Mouse (Mus musculus): ENCODE measurements around the gene Slc5a5.

Slc5a5 gene

GRCm38 (mm10) chr8:70880546-70880945, 12.0 kb downstream of the Slc5a5 start:
- DNase-seq (ENCODE audit: low read depth in 2 of 2, low spot score in 2 of 2), result no peak

DNA sequence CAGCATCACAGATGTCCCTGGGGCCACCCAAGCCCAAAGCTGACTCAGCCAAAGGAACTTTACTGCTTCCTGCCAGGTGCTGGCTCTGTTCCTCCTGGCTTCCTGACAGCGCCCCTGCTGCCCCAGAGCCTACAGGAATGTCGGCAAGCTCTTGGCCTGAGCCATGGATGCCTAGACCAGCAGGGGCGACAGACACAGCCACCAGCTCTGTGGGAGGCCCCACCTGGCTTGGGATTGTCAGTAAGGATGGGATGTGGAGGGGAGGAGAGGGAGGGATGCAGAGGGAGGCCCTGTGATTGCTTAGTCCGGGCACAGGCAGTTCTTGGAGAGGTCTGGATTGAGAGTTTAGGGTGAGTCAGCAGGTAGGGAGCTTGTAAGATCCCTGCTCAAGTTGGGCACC, 12.4 kb downstream of the Slc5a5 start:
- no peak for DNase-seq (ENCODE audit: low read depth in 2 of 2, low spot score in 2 of 2)

DNA sequence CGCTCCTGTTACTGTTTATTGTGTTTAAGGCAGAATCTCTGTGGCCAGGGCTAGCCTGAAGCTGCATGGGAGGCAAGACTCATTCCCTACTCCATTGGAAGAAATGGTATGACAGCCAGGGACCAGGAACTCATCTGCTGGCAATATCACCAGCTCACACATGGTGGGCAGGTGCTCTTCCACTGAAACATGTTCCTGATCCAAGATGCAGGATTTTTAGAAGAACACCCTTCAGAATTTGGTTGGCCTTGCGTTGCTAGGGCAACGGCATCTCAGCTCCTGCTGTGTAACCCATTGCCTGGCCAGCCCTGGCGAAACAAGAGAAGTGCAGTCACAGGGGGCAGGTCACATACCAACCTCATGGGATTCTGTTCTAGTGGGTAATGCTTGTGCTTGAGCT, 13.1 kb downstream of the Slc5a5 start:
- no peak for DNase-seq (ENCODE audit: low read depth in 2 of 2, low spot score in 2 of 2)

- no peak for DNase-seq (ENCODE audit: low read depth in 2 of 2, low spot score in 2 of 2)
These were observed 14.4 kb downstream of the Slc5a5 start for GRCm38 (mm10) chr8:70878178-70878577.

DNA sequence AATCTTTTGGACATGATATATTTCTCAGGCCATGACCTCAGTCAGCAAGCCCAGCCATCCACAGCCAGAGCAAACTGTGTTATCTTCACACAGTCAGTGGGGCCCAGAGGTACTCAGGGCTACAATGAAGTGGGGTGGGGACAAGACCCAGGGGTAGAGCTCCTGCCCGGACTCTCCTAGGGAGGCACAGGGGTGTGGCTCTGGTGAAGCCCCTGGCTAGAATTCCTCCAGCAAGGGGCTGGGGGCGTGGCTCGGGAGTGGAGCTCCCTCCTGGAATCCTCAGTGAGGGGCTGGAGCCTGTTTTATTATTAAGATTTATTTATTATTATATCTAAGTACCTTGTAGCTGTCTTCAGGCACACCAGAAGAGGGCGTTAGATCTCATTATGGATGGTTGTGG, 16.2 kb downstream of the Slc5a5 start:
- no peak for DNase-seq (ENCODE audit: low read depth in 2 of 2, low spot score in 2 of 2)

- no peak for DNase-seq (ENCODE audit: low read depth in 2 of 2, low spot score in 2 of 2)
These were observed 18.1 kb downstream of the Slc5a5 start for GRCm38 (mm10) chr8:70874441-70874840.

DNA sequence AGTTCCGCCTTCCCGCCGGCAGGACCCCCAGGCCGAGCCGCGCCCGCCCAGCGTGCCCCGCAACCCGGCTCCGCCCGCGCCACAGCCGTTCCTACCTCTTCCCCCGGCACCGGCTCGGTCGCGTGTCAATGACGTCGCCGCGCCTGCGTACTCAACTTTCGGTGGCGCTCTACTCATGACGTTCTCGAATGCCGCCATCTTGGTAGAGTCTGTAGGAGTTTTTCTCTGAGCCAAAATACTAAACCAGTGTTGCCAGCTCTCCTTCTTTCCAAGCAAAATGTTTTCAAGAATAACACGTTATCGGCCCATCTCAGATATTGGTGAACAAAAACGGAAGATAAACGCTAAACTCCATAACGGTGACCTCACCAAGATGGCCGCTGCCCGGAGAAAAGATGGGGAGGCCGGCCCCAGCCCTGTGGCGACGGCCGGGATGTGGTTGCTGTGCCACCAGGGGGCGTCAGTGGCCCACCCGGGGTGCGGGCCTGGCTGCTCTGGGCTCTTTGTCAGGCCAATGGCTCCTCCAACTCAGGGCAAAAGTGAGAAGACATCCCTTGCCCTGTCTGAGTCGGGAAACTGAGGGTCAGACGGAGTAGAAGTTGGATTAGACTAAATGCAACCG, 19.1 kb downstream of the Slc5a5 start, which contains the start of gene Ccdc124:
Gene Ccdc124, minus strand, starts transcription at position 572 of the 622 bp plus-strand sequence.
- DNase-seq (ENCODE audit: low read depth in 2 of 2, low spot score in 2 of 2), result peak; percentile 93 to 95

DNA sequence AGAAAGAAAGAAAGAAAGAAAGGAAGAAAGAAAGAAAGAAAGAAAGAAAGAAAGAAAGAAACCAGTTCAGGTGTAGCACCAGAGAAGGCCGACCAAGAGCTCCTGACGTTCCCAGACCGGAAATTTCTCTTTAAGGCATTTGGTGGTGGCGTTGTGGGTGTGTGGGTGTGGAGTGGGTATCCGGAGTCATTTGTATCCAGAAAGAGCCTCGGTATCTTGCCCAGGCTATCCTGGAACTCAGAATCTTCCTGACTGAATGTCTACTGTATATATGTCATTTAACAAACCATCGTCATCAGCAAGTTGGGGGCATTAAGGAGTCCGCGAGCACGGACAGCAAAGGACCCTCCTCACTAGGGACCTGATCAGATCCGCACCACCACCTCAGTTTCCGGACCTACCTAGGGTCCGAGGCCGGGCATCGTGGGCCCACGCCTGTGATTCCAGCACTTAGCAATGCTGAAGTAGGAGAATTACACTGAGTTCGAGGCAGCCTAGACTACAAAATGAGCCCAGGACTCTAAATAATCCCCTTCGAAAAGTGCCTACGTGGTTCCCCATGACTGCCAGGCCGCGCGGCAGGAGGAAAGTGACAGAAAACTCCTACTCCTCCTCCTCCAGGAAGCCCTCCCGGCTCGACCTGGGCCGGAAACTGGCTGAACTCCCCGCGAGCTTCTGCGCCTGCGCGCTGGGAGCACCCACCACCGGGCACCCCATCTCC, 19.8 kb downstream of the Slc5a5 start:
- no peak for DNase-seq (ENCODE audit: low read depth in 2 of 2, low spot score in 2 of 2)

DNA sequence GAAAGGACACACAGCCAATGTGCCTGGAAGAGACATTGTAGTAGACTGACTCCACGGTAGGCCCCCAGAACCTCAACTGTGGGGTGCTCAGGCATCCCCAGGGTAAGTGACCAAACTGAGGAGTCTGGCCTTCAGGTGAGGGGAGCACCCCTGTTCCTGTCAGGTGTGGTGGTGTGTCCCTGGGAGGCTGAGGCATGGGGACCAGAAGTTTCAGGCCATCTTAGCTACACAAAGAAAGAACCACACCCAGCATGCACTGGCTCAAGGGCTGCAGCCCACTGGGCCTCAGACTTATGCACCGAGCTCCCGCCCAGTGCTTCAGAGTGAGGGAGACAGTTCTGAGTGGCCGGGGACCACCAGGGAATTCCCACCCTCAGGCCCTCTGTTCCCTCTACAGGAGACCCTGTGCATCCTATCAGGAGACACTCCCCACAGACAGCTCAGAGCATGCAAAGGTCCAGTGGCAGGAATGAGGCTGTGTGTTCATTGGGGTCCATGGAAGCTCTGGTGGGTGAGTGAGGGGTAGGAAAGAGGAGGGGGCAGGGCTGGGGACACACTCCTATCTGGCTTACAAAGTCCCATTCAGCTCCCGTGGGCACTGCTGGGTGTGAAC, 21.3 kb downstream of the Slc5a5 start:
- no peak for DNase-seq (ENCODE audit: low read depth in 2 of 2, low spot score in 2 of 2)

DNA sequence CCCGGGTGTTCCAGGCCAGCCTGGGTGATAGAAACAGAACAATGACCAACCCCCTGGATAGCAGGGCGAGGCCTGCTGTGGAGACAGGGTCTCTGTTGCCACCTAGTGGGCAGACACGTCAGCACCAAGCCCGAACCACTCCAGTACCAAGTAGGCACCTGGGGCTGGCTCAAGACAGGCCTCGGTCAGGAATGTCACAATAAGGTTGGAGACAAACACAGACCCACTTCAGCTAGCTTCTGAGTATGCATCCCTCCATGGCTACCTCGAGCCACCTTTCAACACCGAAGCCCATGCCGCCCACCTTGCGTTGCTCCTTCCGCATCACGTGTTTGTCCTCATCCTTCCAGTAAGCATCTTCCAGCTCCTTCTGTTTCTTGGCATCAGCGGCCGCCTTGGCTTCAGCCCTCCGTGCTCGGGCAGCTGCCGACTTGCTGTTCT, 22.9 kb downstream of the Slc5a5 start:
- DNase-seq (ENCODE audit: low read depth in 2 of 2, low spot score in 2 of 2), result peak; percentile 65 to 70

GRCm38 (mm10) chr8:70869199-70869571, 23.4 kb downstream of the Slc5a5 start:
- no peak for DNase-seq (ENCODE audit: low read depth in 2 of 2, low spot score in 2 of 2)

GRCm38 (mm10) chr8:70868559-70869198, 23.9 kb downstream of the Slc5a5 start:
- no peak for DNase-seq (ENCODE audit: low read depth in 2 of 2, low spot score in 2 of 2)

DNA sequence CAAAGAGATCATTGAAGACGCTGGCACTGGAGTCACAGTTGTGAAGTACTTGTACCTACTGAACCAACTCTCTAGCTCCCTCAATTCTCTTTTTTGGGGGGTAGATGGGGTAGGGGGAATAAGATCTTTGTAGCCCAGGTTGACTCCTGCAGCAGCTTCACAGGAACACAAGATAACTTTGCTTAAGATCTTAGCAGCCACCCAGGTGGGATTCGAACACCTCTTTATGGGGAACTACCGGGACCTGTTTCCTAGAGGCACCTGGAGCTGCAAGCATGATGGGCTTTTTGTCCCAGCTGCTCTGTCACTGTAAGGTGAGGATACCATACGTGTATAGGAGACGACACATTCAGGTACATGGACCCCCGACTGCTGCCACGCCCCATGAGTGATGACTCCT, 26.0 kb downstream of the Slc5a5 start:
- no peak for DNase-seq (ENCODE audit: low read depth in 2 of 2, low spot score in 2 of 2)

DNA sequence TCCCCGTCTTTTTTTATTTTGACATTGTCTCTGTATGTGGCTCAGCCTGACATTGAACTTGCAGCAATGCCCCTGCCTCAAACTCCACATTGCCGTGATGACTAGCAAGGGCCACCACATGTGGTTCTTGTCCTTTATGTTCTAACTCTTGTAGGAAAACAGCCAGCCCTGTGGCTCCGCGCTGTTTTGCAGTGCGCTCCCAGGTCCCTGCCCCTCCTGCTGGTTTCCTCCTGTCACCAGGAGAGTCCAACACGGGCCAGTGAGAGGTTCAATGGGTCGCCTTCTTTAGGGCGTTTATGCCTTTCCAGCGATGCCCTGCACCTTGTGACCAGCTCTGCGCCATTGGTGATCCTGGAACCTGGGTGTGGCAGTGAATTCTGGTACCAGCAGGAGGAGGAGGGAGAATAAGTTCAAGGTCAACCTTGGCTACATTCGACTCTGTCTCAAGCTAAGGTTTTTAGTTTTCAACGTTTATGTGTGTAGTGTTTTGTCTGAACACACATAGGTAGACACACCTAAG, 26.5 kb downstream of the Slc5a5 start:
- no peak for DNase-seq (ENCODE audit: low read depth in 2 of 2, low spot score in 2 of 2)

DNA sequence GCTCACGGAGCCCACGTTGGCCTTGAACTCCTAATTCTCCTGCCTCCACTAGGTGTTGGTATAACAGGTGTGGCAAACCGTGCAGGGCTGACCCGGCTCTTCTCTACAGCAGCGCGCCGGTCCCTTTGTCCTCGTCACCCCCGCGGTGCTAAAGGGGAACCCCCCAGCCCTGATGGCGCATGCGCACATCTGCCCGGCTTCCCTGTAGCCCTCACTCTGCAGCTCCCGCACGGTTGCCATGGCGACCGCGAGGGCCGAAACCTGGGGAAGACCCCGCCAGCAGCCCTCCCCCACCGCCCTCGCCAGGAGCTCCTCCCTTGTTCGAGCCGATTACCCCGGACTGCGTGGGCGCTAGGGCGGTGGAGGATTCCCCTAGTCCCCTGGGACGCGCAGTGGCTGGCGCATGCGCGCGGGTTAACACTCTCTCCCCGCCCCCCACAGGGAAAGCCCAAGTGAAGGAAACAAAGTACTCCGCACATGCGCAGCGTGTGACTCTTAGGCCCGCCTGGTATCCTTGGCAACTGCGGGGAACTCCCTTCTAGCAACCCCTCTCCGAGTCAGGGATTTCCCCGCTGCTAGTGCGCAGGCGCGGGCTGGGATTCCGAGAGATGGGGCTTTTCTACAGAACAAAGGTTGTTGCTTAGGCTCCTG, 27.1 kb downstream of the Slc5a5 start:
- peak; percentile 99 for DNase-seq (ENCODE audit: low read depth in 2 of 2, low spot score in 2 of 2)

DNA sequence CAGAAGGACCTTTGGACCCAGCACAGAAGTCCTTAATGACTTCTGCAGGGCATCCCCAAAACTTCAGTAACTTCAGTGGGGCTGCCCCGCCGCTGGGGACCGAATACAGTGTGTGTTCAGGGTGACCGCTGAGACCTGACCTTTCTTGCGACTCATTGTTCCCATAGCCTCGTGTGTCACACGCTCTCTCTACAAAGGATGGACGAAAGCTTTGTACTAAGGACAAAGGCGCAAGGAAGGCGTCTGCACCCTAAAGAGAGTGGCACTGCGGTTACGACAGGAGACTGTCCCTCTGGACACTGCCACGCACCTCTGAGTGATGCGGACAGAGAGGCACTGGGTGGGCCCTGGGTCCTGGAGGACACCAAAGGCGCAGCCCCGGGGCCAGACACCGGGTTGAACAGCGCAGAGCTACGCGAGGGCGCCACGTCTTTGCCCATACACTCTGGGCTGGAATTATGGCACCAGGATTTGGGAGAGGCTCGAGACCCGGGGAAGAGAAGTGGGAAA, 27.8 kb downstream of the Slc5a5 start:
- no peak for DNase-seq (ENCODE audit: low read depth in 2 of 2, low spot score in 2 of 2)

- DNase-seq (ENCODE audit: low read depth in 2 of 2, low spot score in 2 of 2), result no peak
These were observed 28.4 kb downstream of the Slc5a5 start for GRCm38 (mm10) chr8:70863956-70864711.

GRCm38 (mm10) chr8:70862824-70863641, 29.5 kb downstream of the Slc5a5 start, which contains the start of gene Kcnn1:
Kcnn1 (minus strand) TSS chr8:70863258.
- DNase-seq (ENCODE audit: low read depth in 2 of 2, low spot score in 2 of 2), result no peak

DNA sequence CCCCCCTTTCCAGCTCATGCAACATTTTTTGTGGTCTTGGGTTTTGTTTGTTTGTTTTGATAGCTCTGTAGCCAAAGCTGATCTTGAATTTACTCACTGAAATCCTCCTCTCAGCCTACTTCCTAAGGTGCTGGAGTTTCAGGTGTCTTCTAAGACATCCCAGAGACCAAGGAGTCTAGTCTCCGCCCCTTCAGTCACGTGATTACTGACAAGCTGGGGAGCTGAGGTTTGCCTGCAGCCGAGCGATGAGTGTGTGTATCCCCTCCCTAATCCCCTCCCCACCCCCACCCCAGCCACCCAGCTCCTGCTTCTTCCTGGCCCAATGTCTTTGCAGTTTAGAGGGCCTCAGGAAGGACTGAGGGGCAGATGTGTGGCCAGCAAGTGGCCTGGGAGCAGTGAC, 35.0 kb downstream of the Slc5a5 start:
- DNase-seq (ENCODE audit: low read depth in 2 of 2, low spot score in 2 of 2), result no peak
